Mouse (Mus musculus) embryo, embryonic 9.5 days (tissue): ENCODE results near the gene Ola1.

ENCODE experiments used
- DNase-seq: peaks from one replicate; pipeline ENCODE4 v3.0.0-alpha.2; 2017; ENCODE audit errors: extremely low spot score

Gene Ola1

GRCm38 (mm10) chr2:73150526-73150925 lies 68.2 kb downstream of the Ola1 start:
- DNase-seq: no peak

- no peak for DNase-seq
These were observed 72.6 kb downstream of the Ola1 start for GRCm38 (mm10) chr2:73146111-73146510.

GRCm38 (mm10) chr2:73143732-73144131 lies 75.0 kb downstream of the Ola1 start:
- DNase-seq: peak; percentile 24

- DNase-seq: peak; percentile 66
These were observed 75.8 kb downstream of the Ola1 start for GRCm38 (mm10) chr2:73142832-73143470.

- no peak for DNase-seq
These were observed 85.8 kb downstream of the Ola1 start for GRCm38 (mm10) chr2:73132897-73133296.

GRCm38 (mm10) chr2:73127686-73128085 lies 91.0 kb downstream of the Ola1 start:
- DNase-seq: no peak

GRCm38 (mm10) chr2:73118781-73119180 lies 99.9 kb downstream of the Ola1 start:
- DNase-seq: no peak

- DNase-seq: no peak
These were observed 111.6 kb downstream of the Ola1 start for GRCm38 (mm10) chr2:73107089-73107488.

GRCm38 (mm10) chr2:73096491-73096890 lies 122.2 kb downstream of the Ola1 start:
- DNase-seq: no peak

- no peak for DNase-seq
These were observed 123.4 kb downstream of the Ola1 start for GRCm38 (mm10) chr2:73095300-73095699.

GRCm38 (mm10) chr2:73093032-73093431 lies 125.7 kb downstream of the Ola1 start:
- DNase-seq: no peak

GRCm38 (mm10) chr2:73091302-73091701 lies 127.4 kb downstream of the Ola1 start:
- no peak for DNase-seq

- DNase-seq: no peak
These were observed 131.1 kb downstream of the Ola1 start for GRCm38 (mm10) chr2:73087641-73088040.

GRCm38 (mm10) chr2:73085669-73086304 lies 132.9 kb downstream of the Ola1 start:
- no peak for DNase-seq

GRCm38 (mm10) chr2:73082476-73082875 lies 136.2 kb downstream of the Ola1 start:
- DNase-seq: no peak

GRCm38 (mm10) chr2:73081861-73082260 lies 136.9 kb downstream of the Ola1 start:
- DNase-seq: no peak

- no peak for DNase-seq
These were observed 138.6 kb downstream of the Ola1 start for GRCm38 (mm10) chr2:73080084-73080483.

GRCm38 (mm10) chr2:73079311-73079710 lies 139.4 kb downstream of the Ola1 start:
- DNase-seq: no peak

- no peak for DNase-seq
These were observed 144.8 kb downstream of the Ola1 start for GRCm38 (mm10) chr2:73073811-73074472.

GRCm38 (mm10) chr2:73071201-73071600 lies 147.5 kb downstream of the Ola1 start:
- no peak for DNase-seq

- DNase-seq: no peak
These were observed 148.2 kb downstream of the Ola1 start for GRCm38 (mm10) chr2:73070449-73071076.

- no peak for DNase-seq
These were observed 149.4 kb downstream of the Ola1 start for GRCm38 (mm10) chr2:73069223-73069825.
